Mouse (Mus musculus) midbrain, embryonic 10.5 days (tissue): Measurements from ENCODE around the gene Eif2s2. TPM values are rescaled to one million over a fixed set of nuclear protein-coding genes. Genes with fewer than 3 reads are reported as not detected.

ENCODE experiments used
- DNase-seq: peaks from one replicate; pipeline ENCODE4 v3.0.0-alpha.2; 2017; ENCODE audit warnings: low spot score
- H3K27ac ChIP-seq: fragments of 300-500 bp; sonication (generic); replicated peaks from 2 replicates; pipeline ENCODE4 v1.5.1; 2016; ENCODE audit warnings: mild to moderate bottlenecking
- H3K27me3 ChIP-seq: fragments of 300-500 bp; sonication (generic); 2 replicates; pipeline ENCODE4 v1.6.1; 2016; ENCODE audit warnings: low read depth, mild to moderate bottlenecking; ENCODE audit not compliant: poor library complexity, severe bottlenecking
- H3K36me3 ChIP-seq: fragments of 300-500 bp; sonication (generic); 2 replicates; pipeline ENCODE4 v1.6.1; 2016; ENCODE audit warnings: mild to moderate bottlenecking, moderate library complexity
- H3K4me1 ChIP-seq: fragments of 300-500 bp; sonication (generic); 2 replicates; pipeline ENCODE4 v1.6.1; 2016
- H3K4me3 ChIP-seq: fragments of 300-500 bp; sonication (generic); 2 replicates; pipeline ENCODE4 v1.5.1; 2016; ENCODE audit warnings: mild to moderate bottlenecking, moderate library complexity
- H3K9me3 ChIP-seq: fragments of 300-500 bp; sonication (generic); replicated peaks from 2 replicates; pipeline ENCODE4 v1.6.1; 2016; ENCODE audit warnings: mild to moderate bottlenecking
- WGBS: fragments of 180-500 bp; shearing (Covaris S2); methylation state at CpG from one replicate; pipeline ENCODE4 v1.1.7; 2016; 5-methylcytosine and 5-hydroxymethylcytosine counted together
- polyA plus RNA-seq: library from polyadenylated mRNA; unstranded; fragments of >200 nt; fragmentation: Nextera tagmentation; extraction: Ambion mirVana; gene quantifications from 2 replicates; pipeline ENCODE4 v1.2.1, GENCODE M21; 2016

The Eif2s2 gene
- polyA plus RNA-seq, 1 experiment from 2014 or later: 119 TPM

GRCm38 (mm10) chr2:154869954-154870641 lies 22.6 kb downstream of the Eif2s2 start:
- H3K4me1 ChIP-seq: no peaks in the 10 kb centered on the region
- no peak overlapping the region for H3K4me3 ChIP-seq
- no peaks in the 10 kb centered on the region for H3K27me3 ChIP-seq
- no peak overlapping the region for H3K27ac ChIP-seq
- no peak for DNase-seq
- no peaks in the 10 kb centered on the region for H3K9me3 ChIP-seq
- peaks cover 97% of the 10 kb centered on the region for H3K36me3 ChIP-seq

DNA sequence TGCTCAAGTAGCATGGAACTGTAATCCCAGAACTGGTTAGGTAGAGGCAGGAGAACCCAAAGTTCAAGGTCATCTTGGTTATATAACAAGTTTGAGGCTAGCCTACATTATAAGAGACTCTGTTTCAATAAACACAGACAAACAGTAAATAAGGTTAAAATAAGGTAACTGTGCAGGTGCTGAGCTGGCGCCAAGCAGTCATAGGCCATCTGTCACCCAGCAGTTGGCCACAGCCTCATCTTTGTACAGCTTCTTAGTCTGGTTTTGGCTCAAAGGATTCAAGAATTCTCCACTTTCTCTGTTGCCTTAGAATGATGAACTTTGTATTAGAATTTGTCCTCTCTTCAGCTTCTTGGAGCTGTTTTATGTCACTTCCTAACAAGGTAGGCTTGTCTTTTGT lies 24.6 kb downstream of the Eif2s2 start:
- peaks cover 97% of the 10 kb centered on the region for H3K36me3 ChIP-seq

DNA sequence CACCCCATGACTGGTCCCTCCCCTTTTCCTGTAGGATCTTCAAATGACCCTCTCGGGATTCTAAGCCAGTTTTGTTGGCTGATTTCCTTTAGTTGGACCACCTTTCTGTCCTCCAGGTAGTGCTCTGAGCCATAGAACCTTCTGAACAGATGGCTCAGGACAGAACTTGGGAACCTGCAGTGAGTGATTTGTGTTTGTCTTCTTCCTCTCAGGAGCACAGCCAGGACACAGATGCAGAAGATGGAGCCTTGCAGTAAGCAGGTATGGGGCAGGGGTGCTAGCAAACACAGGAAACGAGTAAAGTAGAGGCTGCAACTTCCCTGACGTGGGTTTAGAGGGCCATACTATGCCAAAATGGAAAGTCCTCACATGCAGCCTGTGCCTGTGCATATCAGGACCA lies 27.0 kb downstream of the Eif2s2 start:
- Histone ChIP-seq H3K27ac (no peak overlapping the region), H3K9me3 (no peaks in the 10 kb centered on the region), H3K36me3 (peaks cover 100% of the 10 kb centered on the region), H3K4me1 (no peaks in the 10 kb centered on the region), H3K27me3 (no peaks in the 10 kb centered on the region), H3K4me3 (no peak overlapping the region)
- DNase-seq: no peak
- WGBS: 89% methylated on average over 3 of the region's 3 CpGs

More for the DNA sequence above, 24.6 kb downstream of the Eif2s2 start:
- 97% methylated on average over 1 of the region's 1 CpGs for WGBS
- Histone ChIP-seq H3K27ac (no peak overlapping the region), H3K27me3 (no peaks in the 10 kb centered on the region), H3K4me1 (no peaks in the 10 kb centered on the region), H3K4me3 (no peak overlapping the region), H3K9me3 (no peaks in the 10 kb centered on the region)
- DNase-seq: no peak

- H3K9me3 ChIP-seq: no peaks in the 10 kb centered on the region
- DNase-seq: no peak
- H3K4me3 ChIP-seq: no peak overlapping the region
- H3K27me3 ChIP-seq: no peaks in the 10 kb centered on the region
- peaks cover 100% of the 10 kb centered on the region for H3K36me3 ChIP-seq
- 95% methylated on average over 13 of the region's 13 CpGs for WGBS
- H3K27ac ChIP-seq: no peak overlapping the region
- no peaks in the 10 kb centered on the region for H3K4me1 ChIP-seq
Observed at GRCm38 (mm10) chr2:154863672-154864071, 29.1 kb downstream of the Eif2s2 start.

- WGBS: 90% methylated on average over 1 of the region's 1 CpGs
- no peak for DNase-seq
- Histone ChIP-seq H3K36me3 (peaks cover 46% of the 10 kb centered on the region), H3K9me3 (no peaks in the 10 kb centered on the region), H3K4me3 (no peak overlapping the region), H3K27me3 (no peaks in the 10 kb centered on the region), H3K27ac (no peak overlapping the region), H3K4me1 (no peaks in the 10 kb centered on the region)
Observed at GRCm38 (mm10) chr2:154855383-154855782, 37.4 kb downstream of the Eif2s2 start.

DNA sequence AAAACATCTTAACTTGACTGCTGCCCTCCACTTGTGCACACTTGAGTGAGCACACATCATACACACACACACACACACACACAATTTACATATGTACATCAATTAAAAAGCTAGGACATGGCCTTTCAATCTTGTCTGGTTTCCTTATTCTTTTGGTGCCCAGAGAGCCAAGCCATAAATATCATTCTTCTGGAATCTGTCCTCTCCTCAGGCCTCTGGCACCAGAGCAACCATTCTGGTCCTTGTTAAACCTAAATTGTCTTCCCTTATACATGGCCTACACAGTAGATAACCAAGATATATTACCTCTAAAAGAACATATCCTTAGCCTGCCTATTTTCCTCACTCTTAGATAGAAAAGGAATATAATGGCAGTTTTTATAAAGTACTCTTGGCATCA lies 44.6 kb downstream of the Eif2s2 start:
- Histone ChIP-seq H3K27me3 (no peaks in the 10 kb centered on the region), H3K27ac (no peak overlapping the region), H3K4me1 (no peaks in the 10 kb centered on the region), H3K4me3 (no peak overlapping the region), H3K9me3 (no peaks in the 10 kb centered on the region), H3K36me3 (peaks cover 58% of the 10 kb centered on the region)
- DNase-seq: no peak

- no peak overlapping the region for H3K27ac ChIP-seq
- H3K9me3 ChIP-seq: peaks cover 37% of the 10 kb centered on the region
- DNase-seq: no peak
- H3K4me3 ChIP-seq: no peak overlapping the region
- H3K4me1 ChIP-seq: no peaks in the 10 kb centered on the region
- 87% methylated on average over 2 of the region's 2 CpGs for WGBS
- H3K36me3 ChIP-seq: peaks cover 88% of the 10 kb centered on the region
- H3K27me3 ChIP-seq: no peaks in the 10 kb centered on the region
Observed at GRCm38 (mm10) chr2:154836537-154836936, 56.2 kb downstream of the Eif2s2 start.

- Histone ChIP-seq H3K4me1 (no peaks in the 10 kb centered on the region), H3K36me3 (peaks cover 74% of the 10 kb centered on the region), H3K9me3 (peaks cover 18% of the 10 kb centered on the region), H3K27me3 (no peaks in the 10 kb centered on the region), H3K4me3 (no peak overlapping the region), H3K27ac (no peak overlapping the region)
- DNase-seq: no peak
- 96% methylated on average over 6 of the region's 6 CpGs for WGBS
Observed at GRCm38 (mm10) chr2:154834149-154834865, 58.4 kb downstream of the Eif2s2 start.

DNA sequence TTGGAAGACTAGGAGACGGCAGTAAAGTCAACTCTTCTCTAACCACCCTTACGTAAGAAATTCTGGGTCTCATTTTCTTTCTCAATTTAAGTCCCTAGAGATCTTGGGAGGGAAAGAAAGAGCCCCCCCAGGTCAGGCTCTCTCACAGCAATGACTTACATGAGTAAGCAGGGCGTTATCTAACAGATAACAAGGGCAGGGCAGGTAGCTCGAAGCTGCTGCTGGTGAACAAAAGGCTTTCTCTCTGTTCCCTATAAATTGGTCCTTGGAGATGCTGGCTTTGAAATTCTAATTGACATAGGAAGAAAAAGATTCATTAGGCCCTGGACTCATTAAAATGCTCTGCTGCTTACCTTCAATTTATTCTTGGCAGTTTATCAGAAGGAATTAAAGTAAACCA lies 60.3 kb downstream of the Eif2s2 start:
- no peak overlapping the region for H3K4me3 ChIP-seq
- peaks cover 9% of the 10 kb centered on the region for H3K9me3 ChIP-seq
- DNase-seq: no peak
- peaks cover 60% of the 10 kb centered on the region for H3K36me3 ChIP-seq
- no peaks in the 10 kb centered on the region for H3K4me1 ChIP-seq
- 90% methylated on average over 4 of the region's 4 CpGs for WGBS
- H3K27ac ChIP-seq: no peak overlapping the region
- H3K27me3 ChIP-seq: no peaks in the 10 kb centered on the region

- H3K27ac ChIP-seq: no peak overlapping the region
- 77% methylated on average over 4 of the region's 4 CpGs for WGBS
- no peaks in the 10 kb centered on the region for H3K4me1 ChIP-seq
- H3K9me3 ChIP-seq: no peaks in the 10 kb centered on the region
- peaks cover 19% of the 10 kb centered on the region for H3K36me3 ChIP-seq
- no peak overlapping the region for H3K4me3 ChIP-seq
- H3K27me3 ChIP-seq: no peaks in the 10 kb centered on the region
- no peak for DNase-seq
Observed at GRCm38 (mm10) chr2:154827521-154827920, 65.2 kb downstream of the Eif2s2 start.

GRCm38 (mm10) chr2:154826054-154826538 lies 66.6 kb downstream of the Eif2s2 start:
- Histone ChIP-seq H3K4me1 (no peaks in the 10 kb centered on the region), H3K27me3 (no peaks in the 10 kb centered on the region), H3K4me3 (no peak overlapping the region), H3K27ac (no peak overlapping the region), H3K9me3 (no peaks in the 10 kb centered on the region), H3K36me3 (peaks cover 14% of the 10 kb centered on the region; the same call in 1 of the 2 replicates)
- 87% methylated on average over 1 of the region's 1 CpGs for WGBS
- no peak for DNase-seq
